Mouse (Mus musculus) midbrain, embryonic 14.5 days (tissue): ENCODE results near the gene Ctsj. TPM values are rescaled to one million over a fixed set of nuclear protein-coding genes. Genes with fewer than 3 reads are reported as not detected.
"Not testable (repeated sequence)": the region's sequence is repeated elsewhere in the genome, so short reads cannot be mapped to it uniquely, and the experiment has no call there.

Experiments
- ATAC-seq: fragments of 200-750 bp; cut with Nextera tagmentation; 2 replicates; pipeline ENCODE4 v1.8.0; 2017; ENCODE audit warnings: moderate number of reproducible peaks, moderate library complexity; ENCODE audit not compliant: low FRiP score, low TSS enrichment
- DNase-seq: peaks from one replicate; pipeline ENCODE4 v3.0.0-alpha.2; 2015
- H3K27ac ChIP-seq: fragments of 300-500 bp; sonication (generic); replicated peaks from 2 replicates; pipeline ENCODE4 v1.5.1; 2014; ENCODE audit warnings: mild to moderate bottlenecking, low read depth, low read length, moderate library complexity
- H3K27me3 ChIP-seq: fragments of 300-500 bp; sonication (generic); 2 replicates; pipeline ENCODE4 v1.6.1; 2014; ENCODE audit warnings: low read length, control low read depth, mixed read lengths; ENCODE audit not compliant: control insufficient read depth, insufficient read depth
- H3K36me3 ChIP-seq: fragments of 300-500 bp; sonication (generic); 2 replicates; pipeline ENCODE4 v1.6.1; 2014; ENCODE audit warnings: low read length, control low read depth; ENCODE audit not compliant: control insufficient read depth, insufficient read depth
- H3K4me1 ChIP-seq: fragments of 300-500 bp; sonication (generic); 2 replicates; pipeline ENCODE4 v1.6.1; 2014; ENCODE audit warnings: mild to moderate bottlenecking, antibody characterized with exemption, low read length, control low read depth; ENCODE audit not compliant: control insufficient read depth, insufficient read depth
- H3K4me2 ChIP-seq: fragments of 300-500 bp; sonication (generic); 2 replicates; pipeline ENCODE4 v1.6.1; 2014; ENCODE audit warnings: mild to moderate bottlenecking, low read length, moderate library complexity
- H3K4me3 ChIP-seq: fragments of 300-500 bp; sonication (generic); replicated peaks from 2 replicates; pipeline ENCODE4 v1.5.1; 2014; ENCODE audit warnings: low read depth, low read length
- H3K9ac ChIP-seq: fragments of 300-500 bp; sonication (generic); replicated peaks from 2 replicates; pipeline ENCODE4 v1.6.1; 2014; ENCODE audit warnings: mild to moderate bottlenecking, low read length, moderate library complexity
- H3K9me3 ChIP-seq: fragments of 300-500 bp; sonication (generic); 2 replicates; pipeline ENCODE4 v1.6.1; 2016; ENCODE audit warnings: low read length, control low read depth, mixed read lengths; ENCODE audit not compliant: control insufficient read depth
- WGBS: fragments of 180-500 bp; shearing (Covaris S2); extraction: QIAGEN DNeasy Blood & Tissue Kit; methylation state at CpG from one replicate; pipeline ENCODE4 v1.1.7; 2014; 5-methylcytosine and 5-hydroxymethylcytosine counted together
- polyA plus RNA-seq: library from polyadenylated mRNA; unstranded; fragments of >200 nt; fragmentation: Nextera tagmentation; extraction: Ambion mirVana; gene quantifications from 2 replicates; pipeline ENCODE4 v1.2.1, GENCODE M21; 2014

The Ctsj gene
- not detected in 2 replicates for polyA plus RNA-seq

GRCm38 (mm10) chr13:61005859-61006258 lies at the start of gene Ctsj:
TSS of gene Ctsj (minus strand) at chr13:61005959.
- WGBS = 77% methylated on average over 3 of the region's 3 CpGs
- DNase-seq (no peak), ATAC-seq (no peak)
- no peak within 1 kb of the TSS for H3K9ac ChIP-seq
- no peak within 1 kb of the TSS for H3K27ac ChIP-seq
- H3K9me3 ChIP-seq = peaks cover 31% of the 10 kb centered on the region
- H3K27me3 ChIP-seq = no peaks in the 10 kb centered on the region
- H3K4me1 ChIP-seq = no peaks in the 10 kb centered on the region
- H3K36me3 ChIP-seq = no peaks in the 10 kb centered on the region
- no peak within 1 kb of the TSS for H3K4me3 ChIP-seq
- H3K4me2 ChIP-seq = no peak within 1 kb of the TSS

DNA sequence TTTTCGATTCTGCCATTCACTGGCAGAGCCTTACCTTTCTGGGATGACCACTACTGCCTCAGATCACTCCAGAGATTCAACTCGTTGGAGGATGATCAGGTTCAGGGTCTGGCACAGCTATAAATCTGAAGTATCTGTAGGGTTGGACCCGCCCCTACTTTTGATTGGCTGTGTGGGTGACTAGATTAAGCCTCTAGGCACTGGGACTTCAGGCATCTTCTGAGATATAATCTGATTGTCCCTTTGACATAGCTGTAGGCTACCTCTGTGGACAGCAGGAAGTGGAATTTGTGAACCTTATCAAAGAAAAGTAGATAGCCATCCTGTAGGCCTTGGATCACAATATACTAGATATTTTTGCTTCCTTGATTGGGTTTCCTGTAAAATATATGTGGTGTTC lies 34.8 kb upstream of the Ctsj start, which contains the start of gene Ctsq:
Ctsq (minus strand) TSS at position 101 of the 400 bp plus-strand sequence.
- no peaks in the 10 kb centered on the region for H3K36me3 ChIP-seq
- ATAC-seq = no peak
- H3K27ac ChIP-seq = no peak within 1 kb of the TSS
- no peak within 1 kb of the TSS for H3K9ac ChIP-seq
- H3K4me3 ChIP-seq = no peak within 1 kb of the TSS
- DNase-seq = no peak
- no peaks in the 10 kb centered on the region for H3K4me1 ChIP-seq
- H3K4me2 ChIP-seq = no peak within 1 kb of the TSS
- H3K27me3 ChIP-seq = no peaks in the 10 kb centered on the region
- 61% methylated on average over 3 of the region's 3 CpGs for WGBS
- peaks cover 22% of the 10 kb centered on the region for H3K9me3 ChIP-seq

- ATAC-seq (no peak), DNase-seq (no peak)
- Histone ChIP-seq H3K27ac (no peak overlapping the region), H3K36me3 (no peaks in the 10 kb centered on the region), H3K9ac (no peak overlapping the region), H3K4me1 (no peaks in the 10 kb centered on the region), H3K4me2 (no peak overlapping the region), H3K4me3 (no peak overlapping the region), H3K27me3 (no peaks in the 10 kb centered on the region), H3K9me3 (peaks cover 28% of the 10 kb centered on the region)
- WGBS = 85% methylated on average over 3 of the region's 3 CpGs
Observed at GRCm38 (mm10) chr13:61022785-61023184, 17.0 kb upstream of the Ctsj start.

DNA sequence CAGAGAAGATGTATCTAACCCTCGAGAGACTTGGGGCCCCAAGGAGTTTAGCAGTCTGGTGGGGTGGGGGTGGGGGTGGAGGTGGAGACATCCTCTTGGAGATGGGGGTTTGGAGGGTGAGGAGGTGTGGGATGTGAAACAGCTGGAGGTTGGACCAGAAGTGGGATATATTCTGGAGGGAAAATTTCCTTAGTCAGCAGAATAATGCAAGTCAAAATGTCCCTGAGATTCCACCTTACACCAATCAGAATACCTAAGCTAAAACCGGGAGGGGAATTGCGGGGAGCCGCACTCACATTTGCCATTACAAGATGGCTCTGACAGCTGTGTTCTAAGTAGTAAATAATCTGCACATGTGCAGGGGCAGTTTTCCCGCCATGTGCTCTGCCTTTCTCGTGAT lies 16.1 kb upstream of the Ctsj start:
- H3K36me3 ChIP-seq = no peaks in the 10 kb centered on the region
- H3K4me1 ChIP-seq = no peaks in the 10 kb centered on the region
- H3K4me3 ChIP-seq = no peak overlapping the region
- H3K9ac ChIP-seq = no peak overlapping the region
- ATAC-seq = no peak
- DNase-seq = no peak
- no peak overlapping the region for H3K4me2 ChIP-seq
- H3K9me3 ChIP-seq = peaks cover 23% of the 10 kb centered on the region
- no peak overlapping the region for H3K27ac ChIP-seq
- no peaks in the 10 kb centered on the region for H3K27me3 ChIP-seq
- 82% methylated on average over 4 of the region's 6 CpGs for WGBS

DNA sequence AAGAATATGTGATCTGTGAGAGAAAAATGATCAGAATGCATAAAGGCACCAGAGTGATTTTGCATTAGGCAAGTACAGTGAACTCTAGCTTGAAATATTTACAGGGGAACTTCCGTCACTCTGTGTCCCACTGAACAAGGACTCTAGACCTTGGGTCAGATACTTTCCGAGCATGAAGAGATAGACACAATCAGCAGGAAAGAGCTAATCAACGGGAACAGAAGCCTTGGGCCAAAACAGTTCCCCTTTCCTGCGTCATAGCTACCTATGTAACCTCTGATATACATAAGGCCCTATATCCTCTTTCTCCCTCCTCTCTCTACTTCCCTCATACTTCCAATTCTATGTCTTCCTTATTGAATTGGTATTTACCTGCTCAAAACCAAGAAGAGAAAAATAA lies 4.4 kb upstream of the Ctsj start:
- Histone ChIP-seq H3K4me3 (no peak overlapping the region), H3K36me3 (no peaks in the 10 kb centered on the region), H3K27me3 (no peaks in the 10 kb centered on the region), H3K9me3 (peaks cover 30% of the 10 kb centered on the region), H3K9ac (no peak overlapping the region), H3K4me2 (no peak overlapping the region), H3K27ac (no peak overlapping the region), H3K4me1 (no peaks in the 10 kb centered on the region)
- WGBS = 78% methylated on average over 4 of the region's 4 CpGs
- no peak for DNase-seq
- no peak for ATAC-seq

GRCm38 (mm10) chr13:60997600-60997999 lies 8.2 kb downstream of the Ctsj start:
- DNase-seq (no peak), ATAC-seq (no peak)
- Histone ChIP-seq H3K27me3 (no peaks in the 10 kb centered on the region), H3K9me3 (peaks cover 28% of the 10 kb centered on the region), H3K9ac (no peak overlapping the region), H3K27ac (no peak overlapping the region), H3K4me2 (no peak overlapping the region), H3K36me3 (no peaks in the 10 kb centered on the region), H3K4me1 (no peaks in the 10 kb centered on the region), H3K4me3 (no peak overlapping the region)
- WGBS = 59% methylated on average over 2 of the region's 2 CpGs

DNA sequence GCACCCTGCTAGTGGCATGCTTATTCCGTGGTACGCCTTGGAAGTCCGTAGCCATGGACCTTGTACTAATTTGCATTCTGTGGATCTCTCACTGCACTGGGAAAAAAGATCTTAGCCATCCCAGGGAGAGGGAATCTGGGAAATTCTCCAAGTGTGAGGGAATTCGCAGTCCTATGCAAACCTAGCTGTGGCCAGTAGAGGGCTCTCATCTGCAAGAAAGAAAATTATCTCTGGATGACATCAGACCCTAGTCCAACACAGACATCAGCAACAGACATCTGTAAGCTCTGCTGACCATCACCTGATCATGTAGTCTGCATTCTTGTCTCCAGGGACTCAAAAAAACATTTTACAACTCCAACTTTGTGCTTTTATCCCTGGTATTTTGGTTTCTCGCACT lies 18.8 kb downstream of the Ctsj start:
- not testable (repeated sequence) for H3K4me2 ChIP-seq, ATAC-seq, H3K9me3 ChIP-seq, H3K9ac ChIP-seq, H3K36me3 ChIP-seq, H3K4me3 ChIP-seq, DNase-seq, H3K27me3 ChIP-seq, H3K4me1 ChIP-seq, H3K27ac ChIP-seq
- 64% methylated on average over 5 of the region's 5 CpGs for WGBS

DNA sequence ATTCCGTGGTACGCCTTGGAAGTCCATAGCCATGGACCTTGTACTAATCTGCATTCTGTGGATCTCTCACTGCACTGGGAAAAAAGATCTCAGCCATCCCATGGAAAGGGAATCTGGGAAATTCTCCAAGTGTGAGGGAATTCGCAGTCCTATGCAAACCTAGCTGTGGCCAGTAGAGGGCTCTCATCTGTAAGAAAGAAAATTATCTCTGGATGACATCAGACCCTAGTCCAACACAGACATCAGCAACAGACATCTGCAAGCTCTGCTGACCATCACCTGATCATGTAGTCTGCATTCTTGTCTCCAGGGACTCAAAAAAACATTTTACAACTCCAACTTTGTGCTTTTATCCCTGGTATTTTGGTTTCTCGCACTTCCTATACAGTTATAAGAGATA lies 33.4 kb downstream of the Ctsj start:
- DNase-seq, H3K4me2 ChIP-seq, H3K4me3 ChIP-seq, H3K4me1 ChIP-seq, H3K9me3 ChIP-seq, H3K36me3 ChIP-seq, H3K27me3 ChIP-seq, H3K9ac ChIP-seq, ATAC-seq, H3K27ac ChIP-seq: not testable (repeated sequence)
- 70% methylated on average over 4 of the region's 4 CpGs for WGBS

GRCm38 (mm10) chr13:60963985-60964384 lies 41.8 kb downstream of the Ctsj start:
- not testable (repeated sequence) for H3K4me1 ChIP-seq, H3K36me3 ChIP-seq, H3K27me3 ChIP-seq, H3K4me2 ChIP-seq, H3K9ac ChIP-seq, H3K27ac ChIP-seq, H3K4me3 ChIP-seq, DNase-seq, ATAC-seq
- 38% methylated on average over 5 of the region's 5 CpGs for WGBS
- peaks cover 14% of the 10 kb centered on the region for H3K9me3 ChIP-seq
